Mouse (Mus musculus) MEL-GATA-1-ER (cell line): ENCODE results near the gene Gm10277.

Source experiments
- DNase-seq: peaks from one replicate; pipeline ENCODE4 v3.0.0-alpha.2; 2012; ENCODE audit warnings: low read depth; ENCODE audit errors: extremely low read depth

Gene Gm10277

DNA sequence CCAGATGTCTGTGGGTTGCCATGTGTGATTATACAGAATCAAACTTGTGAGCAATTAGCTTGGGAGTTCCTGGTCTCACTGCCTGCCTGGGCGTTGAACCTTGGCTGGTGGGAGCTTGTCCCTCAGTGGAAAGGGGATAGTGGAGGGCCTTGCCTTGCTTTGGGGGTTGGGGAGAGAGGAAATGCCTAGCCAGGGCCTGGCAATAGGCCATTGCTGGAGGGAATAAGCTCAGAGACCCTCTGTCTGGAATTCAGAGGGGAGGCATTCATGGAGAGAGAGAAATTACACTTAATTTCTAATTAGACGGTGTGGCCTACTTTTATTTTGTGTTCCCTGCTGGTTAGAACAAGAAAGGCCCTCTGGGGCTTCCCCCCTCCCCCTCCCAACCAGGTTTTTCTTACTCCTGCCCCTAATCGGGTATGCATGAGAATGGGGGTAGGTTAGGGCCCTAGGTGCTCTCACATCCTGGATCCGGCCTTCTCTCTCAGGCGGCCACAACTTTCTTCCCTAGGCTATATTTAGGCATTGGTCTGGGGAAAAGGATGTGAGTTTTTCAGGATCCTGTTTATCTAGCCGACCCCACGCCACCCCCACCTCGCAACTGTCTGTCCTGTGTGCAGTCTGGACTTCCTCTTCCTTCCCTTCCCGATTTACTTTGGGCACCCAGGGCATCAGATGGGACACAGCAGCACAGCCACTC lies 11.7 kb downstream of the Gm10277 start:
- no peak for DNase-seq

DNA sequence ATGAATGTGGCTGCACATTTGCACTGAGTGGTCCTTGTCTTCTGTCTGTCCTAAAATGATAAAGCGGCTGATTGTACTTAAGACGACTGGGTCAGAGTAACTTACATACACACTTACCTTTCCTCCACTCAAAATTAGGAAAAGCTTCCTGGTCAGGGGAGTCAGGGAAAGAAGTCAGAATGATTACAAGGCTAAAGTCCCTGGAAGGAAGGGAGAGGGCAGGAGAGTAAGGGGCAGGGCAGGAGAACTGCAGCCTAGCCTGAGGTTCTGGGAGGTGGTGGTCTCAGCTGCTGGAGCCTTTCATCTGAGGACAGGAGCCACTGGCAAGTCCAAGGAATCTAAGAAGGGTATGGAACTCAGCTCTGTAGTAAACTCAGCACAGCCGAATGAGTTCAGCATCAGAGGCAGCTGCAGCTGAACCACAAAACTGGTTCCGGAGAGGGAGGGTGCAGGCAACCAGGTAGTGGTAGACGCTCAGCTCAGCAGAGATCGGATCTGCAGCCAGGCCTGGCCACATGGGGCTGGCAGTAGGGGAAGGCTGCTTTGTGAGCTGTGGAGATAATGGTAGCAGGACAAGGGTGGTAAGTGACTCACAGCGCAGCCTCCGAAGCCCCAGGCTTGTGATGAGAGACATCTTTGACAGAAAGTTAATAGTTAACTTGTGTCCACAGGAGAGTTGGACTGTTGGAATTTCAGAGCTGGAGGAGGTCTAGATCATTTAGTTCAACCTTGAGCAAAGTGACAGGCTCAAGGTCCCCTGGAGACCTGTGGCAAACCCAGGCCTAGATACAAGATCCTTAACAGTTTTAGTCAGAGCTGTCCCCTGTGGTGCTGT lies 15.5 kb downstream of the Gm10277 start:
- DNase-seq: peak; percentile 61

DNA sequence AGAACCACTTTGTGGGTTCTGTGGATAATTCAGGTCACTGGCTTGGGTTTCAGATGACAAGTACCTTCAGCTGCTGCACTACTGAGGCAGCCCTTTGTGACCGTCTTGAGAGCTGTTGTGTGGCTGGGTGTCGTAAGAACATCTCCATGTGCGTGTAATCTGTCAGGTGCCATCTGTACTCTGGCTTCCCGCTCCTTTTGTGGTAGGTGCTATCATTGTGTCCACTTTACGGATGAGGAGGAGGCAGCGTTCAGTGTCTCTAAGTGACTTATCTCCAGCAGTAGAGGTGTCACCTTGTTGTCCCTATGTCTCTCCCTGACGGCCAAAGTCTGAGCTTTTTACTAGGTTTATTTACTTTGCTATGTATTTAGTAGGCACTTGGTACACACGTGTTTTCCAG lies 17.2 kb downstream of the Gm10277 start:
- no peak for DNase-seq

DNA sequence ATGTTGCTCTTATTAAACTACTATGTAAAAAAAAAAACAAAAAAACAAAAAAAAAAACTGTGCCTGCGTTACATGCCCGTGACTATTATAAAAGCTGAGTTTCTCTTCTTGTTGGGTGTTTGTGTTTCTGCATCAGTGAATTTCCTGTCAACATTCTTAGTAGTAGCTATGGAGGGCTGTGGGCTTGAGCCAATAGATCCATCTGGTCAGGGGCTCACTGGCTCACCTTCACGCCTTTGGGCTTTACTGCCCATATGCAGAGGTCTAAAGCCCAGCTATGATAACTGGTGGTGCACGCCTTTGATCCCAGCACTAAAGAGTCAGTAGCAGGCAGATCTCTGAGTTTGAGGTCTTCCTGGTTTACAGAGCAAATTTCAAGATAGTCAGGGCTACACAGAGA lies 18.1 kb downstream of the Gm10277 start:
- DNase-seq: no peak

DNA sequence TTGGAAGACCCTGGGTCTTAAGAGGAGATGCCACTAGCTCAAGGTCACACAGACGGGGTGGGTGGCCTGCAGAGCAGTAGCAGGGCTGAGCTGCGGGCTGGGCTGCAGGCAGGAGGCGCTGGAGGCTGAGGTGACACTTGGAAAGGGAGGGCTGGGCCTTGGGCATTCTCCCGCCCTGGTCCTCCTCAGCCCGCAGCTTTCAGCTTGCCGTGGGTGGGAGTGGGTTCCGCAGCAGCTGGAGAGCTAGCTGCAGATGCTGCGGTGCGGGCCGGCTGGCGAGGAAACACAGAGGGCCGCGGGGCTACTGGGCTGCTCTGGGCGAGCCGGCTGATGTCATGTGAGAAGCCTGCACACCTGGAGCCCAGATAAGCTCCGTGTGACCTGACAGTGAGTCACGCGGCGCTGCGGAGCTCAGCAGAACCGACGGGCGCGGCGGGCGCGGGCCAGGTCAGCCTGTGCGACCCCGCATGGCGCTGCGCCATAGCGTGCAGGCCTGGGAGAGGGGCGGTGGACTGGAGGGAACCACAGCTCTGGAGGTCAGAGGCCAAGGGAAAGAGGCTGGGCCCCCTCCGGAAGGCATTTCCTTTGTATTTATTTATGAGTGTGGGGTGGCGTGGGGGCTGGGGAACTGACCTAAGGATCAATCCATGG lies 21.1 kb downstream of the Gm10277 start:
- no peak for DNase-seq

DNA sequence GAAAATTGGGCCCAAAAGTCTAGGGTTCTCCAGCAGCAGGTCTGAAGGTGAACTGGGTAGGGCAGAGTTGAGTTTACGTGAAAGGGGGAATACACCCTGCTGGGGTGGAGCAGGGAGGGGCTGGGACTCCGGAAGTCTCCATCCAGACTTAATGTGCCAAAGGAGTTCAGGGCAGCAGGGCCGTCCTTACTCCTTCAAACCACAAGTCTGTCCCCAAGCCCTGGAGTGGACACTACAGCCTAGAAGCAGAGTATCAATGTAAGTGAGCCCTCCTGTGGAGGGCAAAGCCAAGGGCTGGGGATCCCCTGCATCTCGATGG lies 22.1 kb downstream of the Gm10277 start:
- no peak for DNase-seq

DNA sequence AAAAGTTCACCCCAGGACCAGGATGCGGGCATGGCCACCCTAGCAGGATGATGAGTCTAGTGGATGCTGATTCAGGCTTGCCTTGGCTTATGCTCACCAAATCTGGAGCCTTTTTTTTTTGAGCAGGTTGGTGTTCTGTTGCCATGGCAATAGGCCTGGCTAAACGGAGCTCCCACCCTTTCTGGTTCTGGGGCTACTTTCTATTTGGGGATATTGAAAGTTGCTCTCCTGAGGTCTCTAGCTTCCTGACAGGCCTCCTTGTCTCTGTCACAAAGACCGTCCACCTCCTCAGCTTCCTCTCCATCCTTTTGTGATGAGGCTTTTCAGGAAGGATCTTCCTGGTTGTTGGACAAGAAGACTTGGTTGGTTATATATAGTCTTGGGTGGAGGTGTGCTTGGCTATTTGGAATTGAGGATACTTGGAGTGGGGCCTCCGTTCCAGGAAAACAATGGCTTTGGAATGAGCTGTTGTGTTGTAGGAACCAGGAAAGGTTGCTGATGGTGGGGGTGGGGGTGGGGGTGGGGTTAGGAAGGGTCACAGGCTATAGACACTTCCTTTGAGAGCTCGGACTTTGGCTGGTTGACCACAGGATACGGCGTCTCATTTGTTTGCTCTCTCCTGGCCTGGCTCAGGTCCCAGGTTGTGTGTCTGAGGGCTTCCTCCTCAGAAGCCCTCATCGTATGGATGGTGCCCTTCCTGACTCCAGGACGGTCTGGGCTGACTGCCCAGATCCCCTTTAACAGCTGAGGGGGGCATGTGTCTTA lies 22.7 kb downstream of the Gm10277 start:
- no peak for DNase-seq

DNA sequence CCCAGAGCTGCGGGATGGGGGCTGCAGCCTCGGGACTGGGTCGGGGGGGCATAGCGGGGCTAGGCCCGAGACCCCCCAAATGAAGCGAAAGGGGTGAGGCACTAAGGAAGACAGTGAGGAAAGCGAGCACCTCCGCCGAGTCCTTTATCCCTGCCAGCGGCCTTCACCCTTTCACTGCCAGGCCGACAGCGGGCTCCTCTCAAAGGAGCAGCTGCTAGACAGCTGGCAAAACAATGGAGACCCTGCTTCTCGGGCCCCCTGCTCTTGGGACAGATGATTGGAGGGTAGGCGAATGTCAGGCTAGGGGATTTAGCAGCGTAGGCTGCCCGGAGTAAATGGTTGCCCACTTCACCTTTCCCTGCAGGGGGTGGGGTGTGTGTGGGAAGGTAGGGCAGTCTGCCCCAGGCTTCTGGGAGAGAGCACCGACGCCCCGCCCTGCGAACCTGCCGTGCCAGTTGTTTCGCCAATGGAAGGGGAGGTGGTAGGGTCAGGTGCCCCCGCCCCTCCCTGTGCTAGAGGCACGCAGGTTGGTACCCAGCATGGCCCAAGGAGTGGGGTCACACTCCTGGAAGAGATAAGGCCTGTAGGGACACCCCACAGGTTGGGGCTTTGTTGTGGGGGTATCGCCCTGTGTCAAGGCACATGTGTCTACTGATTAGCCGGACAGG lies 23.7 kb downstream of the Gm10277 start:
- DNase-seq: no peak

DNA sequence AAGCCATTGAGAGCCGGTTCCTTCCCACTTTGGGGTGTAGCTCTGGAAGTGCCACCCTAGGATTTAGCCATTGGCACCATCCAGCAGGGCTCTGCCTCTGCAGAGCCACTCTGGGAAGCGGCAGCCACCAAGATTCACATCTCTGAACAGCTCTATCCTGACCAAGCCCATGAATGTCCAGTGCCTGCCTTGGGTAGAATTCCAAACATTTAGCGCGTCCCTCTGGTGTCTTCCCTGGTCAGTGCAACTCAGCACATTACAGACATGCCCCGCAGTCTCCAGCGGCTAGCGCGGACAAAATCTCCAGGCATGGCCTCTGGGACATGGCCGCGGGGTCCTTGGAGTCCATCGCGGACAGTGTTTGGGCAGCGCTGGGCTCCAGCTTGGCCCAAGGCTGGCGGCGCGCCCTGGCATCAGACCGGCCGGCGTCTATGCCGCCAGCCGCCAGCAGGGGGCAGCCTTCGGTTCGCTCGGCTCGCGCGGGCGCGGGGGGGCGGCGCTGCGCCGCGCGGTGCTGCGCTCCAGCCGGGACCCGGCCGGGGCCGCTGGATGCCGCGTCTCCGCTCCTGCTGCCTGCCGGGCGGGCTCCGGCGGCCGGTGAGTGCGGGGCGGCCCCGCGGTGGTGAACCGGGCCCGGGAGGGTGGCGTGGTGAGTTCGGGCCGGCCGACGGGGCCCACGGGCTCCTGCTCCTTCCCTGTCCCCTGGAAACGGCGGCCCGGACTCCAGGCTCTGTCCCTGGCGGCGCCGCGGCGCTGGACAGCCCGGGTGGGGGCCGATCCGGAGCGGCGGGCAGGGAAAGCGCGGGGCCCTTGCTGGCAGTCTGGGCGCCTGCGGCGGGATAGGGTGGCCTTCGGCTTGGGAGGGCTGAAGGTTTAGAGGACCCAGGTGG lies 24.5 kb downstream of the Gm10277 start, which contains the start of gene Myo18a:
Myo18a (plus strand) TSS at position 464 of the 890 bp plus-strand sequence.
- no peak for DNase-seq

DNA sequence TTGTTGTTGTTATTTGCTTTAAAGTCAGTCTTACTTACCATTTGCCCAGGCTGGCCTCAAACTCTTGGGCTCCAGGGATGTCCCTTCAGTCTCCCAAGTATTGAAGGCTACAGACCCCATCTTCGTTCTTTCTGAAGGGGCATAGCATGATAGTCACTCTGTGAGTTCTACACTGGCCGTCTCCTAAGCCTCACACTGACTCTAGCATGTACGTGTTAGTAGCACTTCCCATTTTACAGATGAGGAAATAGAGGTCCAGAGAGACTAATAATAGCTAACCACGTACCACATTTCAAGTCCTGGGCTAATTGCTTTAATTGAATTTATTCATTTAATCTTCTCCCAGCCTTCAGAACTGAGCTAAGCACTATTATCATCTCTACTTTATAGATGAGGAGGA lies 27.5 kb downstream of the Gm10277 start:
- DNase-seq: no peak

DNA sequence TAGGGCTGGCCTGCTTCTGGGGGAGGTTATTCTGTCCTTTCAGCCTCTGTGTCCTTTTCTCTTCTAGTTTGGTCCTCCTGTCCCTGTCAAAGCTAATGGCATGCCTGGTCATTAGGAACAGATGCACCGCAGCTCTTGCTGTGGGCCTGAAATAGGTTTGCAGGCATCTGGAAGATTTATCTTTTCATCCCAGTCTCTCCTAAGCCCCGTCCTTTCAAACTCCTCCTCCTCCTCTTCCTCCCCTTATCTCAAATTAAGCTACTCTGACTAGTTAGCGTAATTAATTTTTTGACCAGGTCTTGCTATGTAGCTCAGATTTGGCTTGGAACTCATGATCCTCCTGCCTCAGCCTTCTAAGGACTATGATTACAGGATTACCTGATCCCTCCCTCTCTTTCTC lies 34.1 kb downstream of the Gm10277 start:
- DNase-seq: no peak

DNA sequence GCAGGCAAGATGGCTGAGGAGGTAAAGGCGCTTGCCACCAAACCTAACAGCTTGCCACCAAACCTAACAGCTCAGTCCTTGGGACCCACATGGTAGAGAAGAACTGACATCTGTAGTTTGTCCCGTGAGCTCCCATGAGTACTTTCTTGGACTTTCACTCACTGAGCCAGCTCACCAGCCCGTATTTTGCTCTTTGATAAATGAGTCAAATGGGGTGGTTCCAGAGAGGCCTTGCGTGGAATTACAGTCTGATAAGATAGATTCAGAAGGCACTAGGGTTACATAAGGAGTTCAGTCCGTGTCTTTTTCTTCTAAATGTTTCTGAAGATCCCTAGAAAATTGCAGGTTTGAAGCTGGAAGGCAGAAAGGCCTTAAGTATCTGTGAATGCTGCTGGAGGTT lies 35.0 kb downstream of the Gm10277 start:
- no peak for DNase-seq

DNA sequence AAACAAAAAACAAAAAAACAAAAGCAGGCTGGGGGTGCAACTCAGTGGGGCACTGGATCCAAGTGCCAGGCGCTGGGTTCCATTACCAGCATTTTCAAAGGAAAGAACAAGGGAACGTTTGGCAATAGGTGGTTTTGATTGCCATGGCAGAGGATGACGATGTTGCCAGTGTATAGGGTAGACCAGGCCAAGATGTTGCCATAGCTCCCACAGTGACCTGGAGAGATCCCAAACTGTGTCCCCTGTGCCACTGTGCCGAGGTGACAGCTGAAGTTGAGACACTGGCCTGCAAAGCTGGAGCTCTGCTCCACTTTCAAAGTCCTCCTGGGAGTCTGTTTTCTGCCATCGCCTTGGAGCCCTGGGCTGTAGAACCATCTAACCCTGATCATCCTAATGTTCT lies 38.6 kb downstream of the Gm10277 start:
- no peak for DNase-seq

DNA sequence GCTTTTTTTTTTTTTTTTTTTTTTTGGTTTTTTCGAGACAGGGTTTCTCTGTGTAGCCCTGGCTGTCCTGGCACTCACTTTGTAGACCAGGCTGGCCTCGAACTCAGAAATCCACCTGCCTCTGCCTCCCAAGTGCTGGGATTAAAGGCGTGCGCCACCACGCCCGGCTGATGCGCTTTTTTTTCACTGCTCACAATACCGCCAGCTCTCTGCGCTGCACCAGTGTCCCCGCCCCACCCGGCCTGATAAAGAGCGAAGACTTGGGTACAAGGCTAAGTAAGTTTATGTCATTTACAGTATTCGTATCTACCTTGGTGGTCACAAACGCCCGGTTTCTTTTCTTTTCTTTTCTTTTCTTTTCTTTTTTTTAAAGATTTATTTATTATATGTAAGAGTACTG lies 40.4 kb downstream of the Gm10277 start:
- DNase-seq: peak; percentile 21

DNA sequence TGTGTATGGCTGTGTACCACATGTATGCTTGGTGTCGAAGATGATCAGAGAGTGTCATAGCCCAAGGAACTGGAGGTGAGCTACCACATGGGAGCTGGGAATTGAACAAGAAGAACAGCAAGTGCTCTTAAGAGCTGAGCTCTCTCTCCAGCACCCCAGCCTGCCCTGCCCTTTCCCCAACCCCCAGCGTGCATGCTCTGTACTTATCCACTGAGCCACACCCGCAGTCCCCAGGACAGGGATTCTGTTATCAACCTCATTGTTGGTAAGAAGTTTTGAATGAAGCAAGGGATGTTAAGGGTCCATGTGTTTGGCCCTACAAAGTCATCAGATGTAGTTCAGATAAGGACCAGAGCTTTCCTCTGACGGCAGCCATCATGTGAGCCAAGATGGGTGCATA lies 40.9 kb downstream of the Gm10277 start:
- DNase-seq: peak; percentile 23

DNA sequence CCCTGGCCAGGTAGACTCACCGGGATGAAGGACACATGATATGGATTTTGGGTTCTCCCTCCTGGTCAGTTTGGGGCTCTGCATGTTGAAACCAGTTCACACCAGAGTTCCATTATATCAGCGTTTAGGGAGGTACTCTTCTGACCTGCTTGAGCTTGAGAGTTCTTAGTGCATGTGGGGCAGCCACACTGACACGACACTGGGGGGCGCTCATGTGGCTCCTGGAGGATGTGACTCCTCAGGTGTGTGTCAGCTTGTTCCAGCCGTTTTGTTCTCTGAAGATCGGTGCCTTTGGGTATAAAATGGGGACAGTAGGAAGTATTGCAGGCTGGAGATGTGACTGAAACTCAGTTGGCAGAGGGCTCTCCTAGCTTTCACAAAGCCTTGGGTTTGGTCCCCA lies 43.6 kb downstream of the Gm10277 start:
- DNase-seq: no peak

DNA sequence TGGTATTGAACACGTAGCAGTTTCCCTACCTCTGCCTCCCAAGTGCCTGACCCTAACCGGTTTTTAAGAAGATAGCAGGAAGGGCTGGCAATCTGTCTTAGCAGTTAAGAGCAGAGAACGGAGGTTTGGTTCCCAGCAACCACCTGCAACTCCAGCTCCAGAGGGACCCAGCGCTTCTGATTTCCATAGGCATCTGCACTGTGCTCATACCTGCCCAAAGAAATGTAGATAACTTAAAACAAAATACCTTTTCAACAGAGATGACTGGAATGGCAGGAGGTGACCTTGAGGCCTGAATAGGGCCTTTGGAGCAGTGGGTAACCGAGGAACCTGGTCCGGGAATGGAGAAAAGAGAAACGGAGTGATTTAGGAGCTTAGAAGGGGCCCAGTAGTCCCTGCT lies 49.0 kb downstream of the Gm10277 start:
- DNase-seq: no peak

DNA sequence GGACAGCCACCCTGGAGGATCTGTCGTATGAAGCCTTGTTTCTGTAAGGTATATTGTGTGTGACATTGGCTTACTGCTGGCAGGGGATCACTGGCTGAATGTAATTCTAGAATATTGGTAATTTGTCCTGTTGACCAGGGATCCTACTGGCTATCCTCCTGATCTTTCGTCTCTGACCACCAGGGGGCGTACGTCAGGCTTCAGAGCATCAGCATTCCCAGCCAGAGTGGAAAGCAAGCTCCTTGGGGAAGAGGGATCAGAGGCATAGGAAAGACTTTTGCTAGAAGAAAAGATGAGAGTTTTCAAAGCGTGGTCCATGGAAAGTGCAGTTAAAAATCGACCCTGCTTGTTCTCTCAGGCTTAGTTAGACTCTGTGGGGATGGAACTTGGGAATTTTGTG lies 50.3 kb downstream of the Gm10277 start:
- DNase-seq: peak; percentile 26
